Mouse (Mus musculus) testis, adult 2 months (tissue): ENCODE measurements around the gene Shank3. TPM values are rescaled to one million over a fixed set of nuclear protein-coding genes. Genes with fewer than 3 reads are reported as not detected.

Source experiments
- H3K27ac ChIP-seq: fragments of 200-500 bp; 2 replicates; pipeline ENCODE4 v1.5.1; 2012; ENCODE audit warnings: low read depth, low read length; ENCODE audit not compliant: control insufficient read depth, insufficient read depth
- H3K27me3 ChIP-seq: fragments of 200-500 bp; 2 replicates; pipeline ENCODE4 v1.6.1; 2012; ENCODE audit warnings: mild to moderate bottlenecking, low read length, moderate library complexity; ENCODE audit not compliant: control insufficient read depth, insufficient read depth
- H3K36me3 ChIP-seq: fragments of 200-500 bp; 2 replicates; pipeline ENCODE4 v1.6.1; 2012; ENCODE audit warnings: mild to moderate bottlenecking, low read length; ENCODE audit not compliant: control insufficient read depth, insufficient read depth
- H3K4me1 ChIP-seq: fragments of 200-500 bp; 2 replicates; pipeline ENCODE4 v1.6.1; 2012; ENCODE audit warnings: low read length; ENCODE audit not compliant: control insufficient read depth, insufficient read depth
- H3K4me3 ChIP-seq: fragments of 200-500 bp; 2 replicates; pipeline ENCODE4 v1.5.1; 2012; ENCODE audit warnings: low read depth, mild to moderate bottlenecking, low read length, moderate library complexity, mixed read lengths; ENCODE audit not compliant: control insufficient read depth
- CTCF ChIP-seq: fragments of 200-500 bp; IDR thresholded peaks from 2 replicates; pipeline ENCODE4 v1.5.1; 2012; ENCODE audit warnings: low read depth, mild to moderate bottlenecking, inconsistent platforms, low read length, moderate library complexity; ENCODE audit not compliant: control insufficient read depth, insufficient read depth, insufficient replicate concordance
- POLR2A ChIP-seq: fragments of 200-500 bp; IDR thresholded peaks from 2 replicates; pipeline ENCODE4 v1.6.1; 2012; ENCODE audit warnings: low read depth, mild to moderate bottlenecking, inconsistent platforms, low read length, moderate library complexity; ENCODE audit not compliant: control insufficient read depth
- polyA plus RNA-seq: library from polyadenylated mRNA; depleted of rRNA; stranded (reverse); fragments of >200 nt; gene quantifications from 2 replicates; pipeline ENCODE4 v1.2.3, GENCODE M21; 2012

Gene Shank3
- polyA plus RNA-seq, 1 experiment, result 1.1 TPM

DNA sequence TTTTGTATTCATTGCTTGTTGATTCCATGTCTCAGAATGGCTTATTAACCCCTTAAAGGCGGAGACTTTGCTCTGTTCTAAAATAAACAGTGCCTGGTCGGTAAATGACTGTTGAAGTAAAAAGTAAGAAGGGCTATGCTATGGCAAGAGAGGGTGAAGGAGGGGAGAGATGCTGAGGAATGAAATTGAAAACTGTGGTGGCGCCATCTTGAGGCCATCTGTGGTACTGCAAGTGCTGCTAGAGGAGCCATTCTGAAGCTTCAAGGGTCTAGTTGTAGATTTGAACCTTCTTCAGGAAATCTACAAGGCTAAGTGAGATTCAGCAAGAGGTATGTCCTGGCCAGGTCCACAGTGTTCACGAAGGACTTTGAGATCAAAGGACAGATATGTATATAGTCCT lies 30.9 kb downstream of the Shank3 start:
- no peaks in the 10 kb centered on the region for H3K36me3 ChIP-seq
- peak; percentile 71; the same call in 1 of the 2 replicates for TF ChIP-seq CTCF
- no peak for TF ChIP-seq POLR2A
- peaks cover 5% of the 10 kb centered on the region for H3K4me1 ChIP-seq

DNA sequence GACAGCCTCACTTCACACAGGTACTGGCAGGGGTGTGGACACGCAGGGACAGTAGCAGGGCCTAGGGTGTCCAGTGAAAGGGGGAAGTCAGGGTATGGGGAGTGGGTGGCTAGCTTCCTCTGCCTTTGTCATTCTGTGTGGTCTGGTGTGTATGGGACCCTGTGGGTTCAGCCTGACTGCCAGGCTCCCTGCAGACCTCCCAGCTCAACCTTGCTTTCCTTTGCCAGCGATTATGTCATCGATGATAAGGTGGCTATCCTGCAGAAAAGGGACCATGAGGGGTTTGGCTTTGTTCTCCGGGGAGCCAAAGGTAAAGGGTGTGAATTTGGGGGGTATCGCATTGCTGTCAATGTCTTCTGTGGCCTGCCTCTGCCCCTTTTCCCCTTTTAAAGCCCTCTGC lies 32.0 kb downstream of the Shank3 start:
- TF ChIP-seq CTCF (no peak), POLR2A (no peak)
- Histone ChIP-seq H3K4me3 (no peak overlapping the region), H3K4me1 (peaks cover 5% of the 10 kb centered on the region), H3K36me3 (no peaks in the 10 kb centered on the region), H3K27ac (no peak overlapping the region), H3K27me3 (no peaks in the 10 kb centered on the region)

More for the DNA sequence above, 30.9 kb downstream of the Shank3 start:
- no peaks in the 10 kb centered on the region for H3K27me3 ChIP-seq
- no peak overlapping the region for H3K27ac ChIP-seq
- no peak overlapping the region for H3K4me3 ChIP-seq

DNA sequence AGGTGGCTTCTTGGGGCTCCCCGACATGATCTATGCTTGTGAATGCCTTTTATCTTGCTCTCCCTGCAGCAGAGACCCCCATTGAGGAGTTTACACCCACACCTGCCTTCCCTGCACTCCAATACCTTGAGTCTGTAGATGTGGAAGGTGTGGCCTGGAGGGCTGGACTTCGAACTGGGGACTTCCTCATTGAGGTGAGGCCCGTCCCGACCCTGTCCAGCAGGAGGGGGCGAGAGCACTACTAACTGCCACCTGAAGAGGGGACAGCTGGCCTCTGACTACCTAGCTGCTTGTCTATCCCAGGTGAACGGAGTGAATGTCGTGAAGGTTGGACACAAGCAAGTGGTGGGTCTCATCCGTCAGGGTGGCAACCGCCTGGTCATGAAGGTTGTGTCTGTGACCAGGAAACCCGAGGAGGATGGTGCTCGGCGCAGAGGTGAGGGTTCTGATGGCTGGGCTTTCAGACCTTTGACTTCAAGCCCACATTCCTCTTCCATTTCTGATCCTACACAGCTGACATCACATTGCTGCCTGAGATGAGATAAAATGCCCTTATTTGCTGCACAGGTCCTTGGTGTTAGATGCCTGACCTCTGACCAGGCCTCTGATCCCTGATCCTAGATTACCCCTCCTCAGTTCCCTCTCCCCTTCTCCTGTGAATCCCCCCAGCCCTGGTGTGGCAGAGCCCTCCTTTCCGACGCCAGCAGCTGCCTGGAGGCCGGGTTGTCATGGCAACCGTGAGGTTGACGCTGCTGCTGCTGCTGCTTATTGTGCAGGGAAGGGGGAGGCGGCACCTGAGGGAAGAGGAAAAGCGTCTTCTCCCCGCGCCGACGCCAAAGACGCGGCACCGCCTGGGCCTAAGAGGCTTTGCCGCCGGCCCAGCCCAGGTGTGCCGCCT lies 32.9 kb downstream of the Shank3 start:
- Histone ChIP-seq H3K27ac (no peak overlapping the region), H3K4me3 (no peak overlapping the region), H3K36me3 (no peaks in the 10 kb centered on the region), H3K27me3 (no peaks in the 10 kb centered on the region), H3K4me1 (peaks cover 5% of the 10 kb centered on the region)
- TF ChIP-seq CTCF (no peak), POLR2A (no peak)

- Histone ChIP-seq H3K27ac (no peak overlapping the region), H3K36me3 (no peaks in the 10 kb centered on the region), H3K4me3 (no peak overlapping the region), H3K27me3 (no peaks in the 10 kb centered on the region), H3K4me1 (peaks cover 5% of the 10 kb centered on the region)
- TF ChIP-seq POLR2A (no peak), CTCF (no peak)
These were observed 33.8 kb downstream of the Shank3 start for GRCm38 (mm10) chr15:89532924-89533842.

DNA sequence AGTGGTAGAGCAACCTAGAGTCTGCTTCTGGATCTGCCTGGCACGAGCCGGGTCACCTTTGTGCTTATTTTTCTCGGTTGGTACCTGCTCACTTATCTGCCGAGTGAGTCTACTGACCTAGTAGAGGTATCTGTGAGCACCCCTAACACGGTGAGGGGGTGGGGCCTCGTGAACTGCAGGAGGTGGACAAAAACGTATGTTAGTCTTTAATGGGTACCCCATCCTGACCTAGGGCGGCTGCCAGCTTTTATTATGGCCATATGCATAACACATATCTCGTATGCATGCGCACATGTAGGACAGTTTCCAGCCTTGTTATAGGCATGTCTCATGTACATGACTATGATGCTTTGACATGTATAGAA lies 34.4 kb downstream of the Shank3 start:
- Histone ChIP-seq H3K27ac (no peak overlapping the region), H3K27me3 (no peaks in the 10 kb centered on the region), H3K4me3 (no peak overlapping the region), H3K36me3 (no peaks in the 10 kb centered on the region), H3K4me1 (peaks cover 5% of the 10 kb centered on the region)
- TF ChIP-seq CTCF, result no peak
- no peak for TF ChIP-seq POLR2A

DNA sequence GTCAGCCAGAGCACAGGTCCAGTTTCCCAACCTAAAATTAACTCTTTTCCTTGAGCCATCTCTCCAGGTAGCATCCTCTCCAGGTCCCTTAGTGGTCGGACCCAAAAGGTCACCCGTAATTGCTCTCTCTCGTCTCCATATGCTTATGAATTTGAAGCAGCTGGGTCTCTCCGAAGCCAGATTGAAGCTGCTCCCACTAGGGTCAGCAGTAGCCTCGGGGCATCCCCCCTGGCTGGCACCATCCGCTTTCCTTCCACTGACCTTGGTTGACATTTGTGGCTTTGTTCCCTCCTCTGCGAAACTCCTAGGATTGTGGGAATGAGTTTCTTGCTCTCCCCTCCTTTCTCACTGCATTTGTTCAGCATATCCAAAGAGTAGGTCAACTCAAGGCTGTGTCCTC lies 44.7 kb downstream of the Shank3 start:
- Histone ChIP-seq H3K27ac (no peak overlapping the region), H3K4me3 (no peak overlapping the region), H3K4me1 (peaks cover 3% of the 10 kb centered on the region; the same call in 1 of the 2 replicates), H3K36me3 (no peaks in the 10 kb centered on the region), H3K27me3 (no peaks in the 10 kb centered on the region)
- TF ChIP-seq CTCF (no peak), POLR2A (no peak)

DNA sequence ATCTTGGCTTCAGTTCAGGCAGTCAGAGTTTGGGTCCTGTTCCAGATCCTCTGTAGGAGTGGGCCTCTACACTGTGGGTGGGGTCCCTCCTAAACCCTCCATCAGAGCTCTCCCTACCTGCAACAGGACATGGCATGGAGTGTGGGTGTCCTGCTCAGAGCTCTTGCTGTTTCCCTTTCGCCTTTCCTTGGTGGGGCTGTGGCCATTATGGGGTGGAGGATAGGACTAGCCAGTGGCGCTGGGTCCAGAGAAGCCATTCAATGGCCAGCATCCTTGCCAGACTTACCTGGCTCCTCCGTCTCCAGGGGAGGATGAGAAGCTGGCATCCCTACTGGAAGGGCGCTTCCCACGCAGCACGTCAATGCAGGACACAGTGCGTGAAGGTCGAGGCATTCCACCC lies 47.9 kb downstream of the Shank3 start:
- TF ChIP-seq CTCF, result no peak
- TF ChIP-seq POLR2A, result no peak
- no peaks in the 10 kb centered on the region for H3K27me3 ChIP-seq
- no peak overlapping the region for H3K4me3 ChIP-seq
- no peak overlapping the region for H3K27ac ChIP-seq
- H3K36me3 ChIP-seq, result no peaks in the 10 kb centered on the region
- H3K4me1 ChIP-seq, result peaks cover 5% of the 10 kb centered on the region; the same call in 1 of the 2 replicates
